Comparison of ENCODE assay signal across 10 mouse cellular contexts in genomic region chr12:117152366-117153165, GRCm38 (mm10).
DNase-seq lines count a peak whose midpoint lies in the region; ATAC-seq lines count a peak whose summit lies in the region.
"Had no signal": no experiment of that assay in that cellular context is flagged by ENCODE, and none has a peak within 500 bp of the region (broad histone marks: within the 10 kb centered on the region; RNA-seq: fewer than 3 reads in every experiment).

No protein-coding gene starts in this region.

- ATAC-seq in heart, embryonic 16.5 days (replicated peaks; ENCODE audit: extremely low read depth, insufficient read depth, low FRiP score) = no peak
- no peak for ATAC-seq in hindbrain, embryonic 15.5 days (ENCODE audit: low FRiP score, low read depth)
- ATAC-seq in neural tube, embryonic 11.5 days (ENCODE audit: insufficient read depth, low FRiP score, low TSS enrichment) = no peak
- ATAC-seq: inflammation-experienced regulatory T-cells, adult 6 months had no signal

- intact Hi-C loops in gastrocnemius, postnatal 36 days (cut with DNase I) = no loop called here

- WGBS in heart, embryonic 16.5 days = 5% methylated on average over 28 of the region's 28 CpGs
- WGBS in embryonic facial prominence, embryonic 10.5 days = 2% methylated on average over 28 of the region's 28 CpGs
- 9% methylated on average over 28 of the region's 28 CpGs for WGBS in hindbrain, embryonic 15.5 days
- WGBS in neural tube, embryonic 11.5 days = 4% methylated on average over 26 of the region's 28 CpGs

- no peaks in the 10 kb centered on the region for H3K36me3 ChIP-seq in heart, embryonic 16.5 days (ENCODE audit: control insufficient read depth, insufficient read depth)
- no peaks in the 10 kb centered on the region for H3K36me3 ChIP-seq in embryonic facial prominence, embryonic 10.5 days (replicated peaks)
- H3K36me3 ChIP-seq in hindbrain, embryonic 15.5 days = no peaks in the 10 kb centered on the region
- H3K36me3 ChIP-seq in neural tube, embryonic 11.5 days (ENCODE audit: control insufficient read depth, insufficient read depth, low read length) = no peaks in the 10 kb centered on the region

- H3K27ac ChIP-seq in heart, embryonic 16.5 days (ENCODE audit: low read length) = no peak overlapping the region
- H3K27ac ChIP-seq in embryonic facial prominence, embryonic 10.5 days (replicated peaks) = peak overlapping the region; percentile 89
- H3K27ac ChIP-seq in hindbrain, embryonic 15.5 days (replicated peaks) = peak overlapping the region; percentile 90
- no peak overlapping the region for H3K27ac ChIP-seq in neural tube, embryonic 11.5 days (ENCODE audit: low read depth, low read length)
- H3K27ac ChIP-seq: liver, embryonic 14.5 days had no signal

- H3K9me3 ChIP-seq in heart, embryonic 16.5 days (replicated peaks; ENCODE audit: control insufficient read depth, low read length) = no peaks in the 10 kb centered on the region
- no peaks in the 10 kb centered on the region for H3K9me3 ChIP-seq in embryonic facial prominence, embryonic 10.5 days
- no peaks in the 10 kb centered on the region for H3K9me3 ChIP-seq in hindbrain, embryonic 15.5 days
- H3K9me3 ChIP-seq in neural tube, embryonic 11.5 days (ENCODE audit: control insufficient read depth, low read length) = no peaks in the 10 kb centered on the region

- H3K27me3 ChIP-seq in heart, embryonic 16.5 days (ENCODE audit: control insufficient read depth, insufficient read depth, low read length) = peaks cover 82% of the 10 kb centered on the region
- H3K27me3 ChIP-seq in embryonic facial prominence, embryonic 10.5 days (replicated peaks; ENCODE audit: low read depth, poor library complexity, severe bottlenecking) = peaks cover 85% of the 10 kb centered on the region
- peaks cover 29% of the 10 kb centered on the region for H3K27me3 ChIP-seq in hindbrain, embryonic 15.5 days
- peaks cover 44% of the 10 kb centered on the region for H3K27me3 ChIP-seq in neural tube, embryonic 11.5 days (ENCODE audit: control insufficient read depth, insufficient read depth, low read length)

- DNase-seq in heart, adult 9 months (ENCODE audit: low spot score in 2 of 2) = no peak
- peak; percentile 50 for DNase-seq in embryonic facial prominence, embryonic 10.5 days (ENCODE audit: low spot score)
- peak; percentile 50 for DNase-seq in neural tube, embryonic 11.5 days (ENCODE audit: low spot score)
- no peak for DNase-seq in urinary bladder, postnatal 36 days (ENCODE audit: low spot score in 2 of 2)
- DNase-seq in thymus, postnatal 25 days = no peak
- DNase-seq in gastrocnemius, postnatal 36 days = no peak

- H3K4me1 ChIP-seq in heart, embryonic 16.5 days (ENCODE audit: control insufficient read depth, insufficient read depth, low read length) = peaks cover 15% of the 10 kb centered on the region
- H3K4me1 ChIP-seq in embryonic facial prominence, embryonic 10.5 days = peaks cover 64% of the 10 kb centered on the region
- H3K4me1 ChIP-seq in hindbrain, embryonic 15.5 days (replicated peaks) = peaks cover 53% of the 10 kb centered on the region
- peaks cover 28% of the 10 kb centered on the region for H3K4me1 ChIP-seq in neural tube, embryonic 11.5 days (ENCODE audit: control insufficient read depth, insufficient read depth, low read length)

- peak overlapping the region; percentile 90 for H3K4me2 ChIP-seq in heart, embryonic 16.5 days (ENCODE audit: low read depth, low read length)
- H3K4me2 ChIP-seq in hindbrain, embryonic 15.5 days = peak overlapping the region; percentile 90
- peak overlapping the region; percentile 73 for H3K4me2 ChIP-seq in neural tube, embryonic 11.5 days (ENCODE audit: low read depth)

- peak overlapping the region; percentile 32 for H3K4me3 ChIP-seq in heart, embryonic 16.5 days (ENCODE audit: low read length)
- H3K4me3 ChIP-seq in embryonic facial prominence, embryonic 10.5 days = peak overlapping the region; percentile 77
- peak overlapping the region; percentile 74; the same call in 1 of the 2 replicates for H3K4me3 ChIP-seq in hindbrain, embryonic 15.5 days
- H3K4me3 ChIP-seq in neural tube, embryonic 11.5 days (ENCODE audit: low read depth, low read length) = no peak overlapping the region

- no peak overlapping the region for H3K9ac ChIP-seq in heart, embryonic 16.5 days (ENCODE audit: low read length)
- no peak overlapping the region for H3K9ac ChIP-seq in hindbrain, embryonic 15.5 days
- no peak overlapping the region for H3K9ac ChIP-seq in neural tube, embryonic 11.5 days (ENCODE audit: low read length)
- H3K9ac ChIP-seq: liver, embryonic 14.5 days had no signal

Comparison
In these comparisons a context has a peak if more than half of its experiments do, and no peak if none do; other contexts are left out.
1. H3K27ac ChIP-seq: peak in embryonic facial prominence, embryonic 10.5 days (single experiment) and hindbrain, embryonic 15.5 days (single experiment); none in heart, embryonic 16.5 days (single experiment) and neural tube, embryonic 11.5 days (single experiment).
2. DNase-seq: peak in embryonic facial prominence, embryonic 10.5 days (single experiment) and neural tube, embryonic 11.5 days (single experiment); none in heart, adult 9 months (0 of 2), urinary bladder, postnatal 36 days (0 of 2), thymus, postnatal 25 days (single experiment) and gastrocnemius, postnatal 36 days (0 of 2).
3. Peak in every context shown above with its lines, with median percentiles within 50 percentile points of each other: H3K4me2 ChIP-seq.